Mouse (Mus musculus) lung, adult 2 months (tissue): ENCODE data around the gene Pik3r2.

Experiments used
- CTCF ChIP-seq: fragments of 200-500 bp; IDR thresholded peaks from 2 replicates; pipeline ENCODE4 v1.5.1; 2011; ENCODE audit warnings: mild to moderate bottlenecking, low read length, control low read depth; ENCODE audit not compliant: insufficient read depth
- POLR2A ChIP-seq: fragments of 200-500 bp; IDR thresholded peaks from 2 replicates; pipeline ENCODE4 v1.6.1; 2011; ENCODE audit warnings: low read depth, mild to moderate bottlenecking, control low read depth, low read length, borderline replicate concordance; ENCODE audit errors: extremely low read depth

DNA sequence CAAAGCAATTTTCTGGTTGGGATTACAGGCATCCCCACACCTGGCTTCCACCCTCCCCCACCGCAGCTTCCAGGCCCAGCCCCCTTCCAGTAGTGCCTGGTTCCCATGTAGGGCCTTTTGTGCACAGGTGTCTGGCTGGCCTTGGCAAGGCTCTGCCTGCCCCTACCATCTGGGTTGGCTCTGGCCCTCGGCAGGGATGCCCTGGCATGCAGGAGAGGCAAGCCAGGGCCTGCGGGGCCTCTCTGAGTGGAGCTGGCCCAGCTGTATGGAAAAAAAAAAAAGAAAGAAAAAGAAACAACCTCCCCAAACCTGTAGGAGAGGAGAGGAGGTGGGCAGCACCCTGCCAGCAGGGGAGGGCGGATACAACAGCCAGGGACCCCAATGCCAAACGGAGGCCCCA, 3.1 kb downstream of the Pik3r2 start:
- TF ChIP-seq POLR2A (no peak), CTCF (no peak)
